Mouse (Mus musculus): Measurements from ENCODE around the gene Car5b. TPM values are rescaled to one million over a fixed set of nuclear protein-coding genes. Genes with fewer than 3 reads are reported as not detected.

Car5b gene
- total RNA-seq, 1 experiment = 0.54 TPM

DNA sequence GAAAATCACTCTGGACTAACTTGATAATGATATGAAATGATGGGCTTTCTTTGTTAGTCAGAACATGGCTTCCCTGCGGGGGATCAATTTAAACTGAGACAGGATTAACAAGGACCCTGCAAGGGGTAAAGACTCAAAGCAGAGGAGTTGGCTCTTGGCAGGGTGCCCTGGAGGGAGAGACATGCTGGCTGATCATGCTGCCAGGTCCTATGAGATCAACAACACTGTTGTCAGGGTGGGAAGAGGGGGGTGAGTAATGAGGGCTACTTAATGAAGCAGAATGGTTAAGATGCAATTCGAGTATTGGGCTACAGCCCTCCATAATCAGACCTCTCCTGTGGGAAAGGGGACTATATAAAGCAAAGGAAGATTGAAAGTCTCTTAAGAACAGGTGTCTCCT, 11.1 kb upstream of the Car5b start:
- TF ChIP-seq CHD2 (IDR thresholded peaks at IDR 0.05; ENCODE audit: low read depth, low read length) (no peak), ZC3H11A (IDR thresholded peaks at IDR 0.05; ENCODE audit: borderline replicate concordance, low read depth, low read length) (no peak), ZNF384 (IDR thresholded peaks at IDR 0.05; ENCODE audit: low read depth, low read length) (no peak), MAFK (IDR thresholded peaks at IDR 0.05; ENCODE audit: insufficient read depth, low read depth, low read length) (no peak), HCFC1 (IDR thresholded peaks at IDR 0.05; ENCODE audit: borderline replicate concordance, insufficient read depth, low read length) (no peak)
- Histone ChIP-seq H3K9me3 (ENCODE audit: control insufficient read depth, insufficient read depth, low read depth, low read length) (no peaks in the 10 kb centered on the region), H3K36me3 (ENCODE audit: control insufficient read depth, insufficient read depth, low read length, poor library complexity, severe bottlenecking) (no peaks in the 10 kb centered on the region), H3K4me3 (ENCODE audit: insufficient read depth in 1 of 2, low read depth in 1 of 2, low read length in 2 of 2, poor library complexity in 1 of 2, severe bottlenecking in 1 of 2) (no peak overlapping the region), H3K9ac (ENCODE audit: insufficient read depth, low read depth, low read length, poor library complexity, severe bottlenecking) (no peak overlapping the region), H3K27ac (ENCODE audit: insufficient read depth, low read depth, low read length, poor library complexity, severe bottlenecking) (no peak overlapping the region), H3K4me1 (ENCODE audit: control insufficient read depth in 2 of 2, insufficient read depth in 2 of 2, low read length in 2 of 2, poor library complexity in 1 of 2) (no peaks in the 10 kb centered on the region)
- no peak for DNase-seq (ENCODE audit: low read depth, low spot score)
- in situ Hi-C loops (cut with MboI; ENCODE audit: low sequenced_read_pairs in 2 of 2, unreplicated experiment in 2 of 2) = no loop called here

DNA sequence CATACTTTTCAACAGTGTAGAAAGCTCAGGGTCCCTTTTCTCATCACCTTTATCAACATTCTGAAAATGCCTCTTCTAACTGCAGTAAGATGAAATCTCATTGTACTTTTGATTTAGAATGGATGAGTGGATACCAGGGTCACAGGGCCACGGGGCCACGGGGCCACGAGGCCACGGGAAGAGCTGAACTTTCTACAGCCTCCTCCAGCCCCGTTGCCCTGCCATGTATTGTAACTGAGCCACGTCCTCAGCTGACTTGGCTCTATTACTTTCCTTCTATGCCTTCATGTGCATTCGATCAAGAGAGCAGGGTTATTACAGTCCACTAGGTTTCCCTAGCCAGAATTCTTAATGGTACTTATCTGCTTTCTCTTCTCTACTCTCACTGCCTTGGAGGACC, 8.1 kb upstream of the Car5b start:
- H3K27ac ChIP-seq (ENCODE audit: insufficient read depth, low read depth, low read length, poor library complexity, severe bottlenecking) = no peak overlapping the region
- H3K9me3 ChIP-seq (ENCODE audit: control insufficient read depth, insufficient read depth, low read depth, low read length) = no peaks in the 10 kb centered on the region
- no peaks in the 10 kb centered on the region for H3K4me1 ChIP-seq (ENCODE audit: control insufficient read depth in 2 of 2, insufficient read depth in 2 of 2, low read length in 2 of 2, poor library complexity in 1 of 2)
- TF ChIP-seq ZC3H11A (IDR thresholded peaks at IDR 0.05; ENCODE audit: borderline replicate concordance, low read depth, low read length) = no peak
- TF ChIP-seq MAFK (IDR thresholded peaks at IDR 0.05; ENCODE audit: insufficient read depth, low read depth, low read length) = no peak
- no peak for DNase-seq (ENCODE audit: low read depth, low spot score)
- H3K36me3 ChIP-seq (ENCODE audit: control insufficient read depth, insufficient read depth, low read length, poor library complexity, severe bottlenecking) = no peaks in the 10 kb centered on the region
- in situ Hi-C loops (cut with MboI; ENCODE audit: low sequenced_read_pairs in 2 of 2, unreplicated experiment in 2 of 2) = no loop called here
- H3K4me3 ChIP-seq (ENCODE audit: insufficient read depth in 1 of 2, low read depth in 1 of 2, low read length in 2 of 2, poor library complexity in 1 of 2, severe bottlenecking in 1 of 2) = no peak overlapping the region
- H3K9ac ChIP-seq (ENCODE audit: insufficient read depth, low read depth, low read length, poor library complexity, severe bottlenecking) = no peak overlapping the region

DNA sequence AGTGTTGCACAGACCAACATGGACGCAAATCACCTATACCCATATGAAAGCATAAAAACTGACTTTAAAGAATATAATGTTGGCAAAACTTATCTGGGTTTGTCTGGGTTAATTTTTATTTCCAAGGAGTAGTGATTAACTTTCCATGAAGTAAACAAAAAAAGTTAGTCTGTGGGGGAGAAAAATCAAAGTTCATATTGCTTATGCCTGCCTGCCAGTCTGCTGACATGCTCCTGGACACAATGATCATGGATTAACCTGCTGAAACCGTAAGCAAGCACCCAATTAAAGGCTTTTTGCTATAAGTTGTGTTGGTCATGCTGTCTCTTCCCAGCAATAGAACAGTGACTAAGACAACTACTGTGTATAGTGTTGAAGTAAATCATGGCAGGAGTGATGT, 7.6 kb upstream of the Car5b start:
- H3K4me3 ChIP-seq (ENCODE audit: insufficient read depth in 1 of 2, low read depth in 1 of 2, low read length in 2 of 2, poor library complexity in 1 of 2, severe bottlenecking in 1 of 2) = no peak overlapping the region
- DNase-seq (ENCODE audit: low read depth, low spot score) = no peak
- TF ChIP-seq MAFK (IDR thresholded peaks at IDR 0.05; ENCODE audit: insufficient read depth, low read depth, low read length) (no peak), ZNF384 (IDR thresholded peaks at IDR 0.05; ENCODE audit: low read depth, low read length) (no peak), ZC3H11A (IDR thresholded peaks at IDR 0.05; ENCODE audit: borderline replicate concordance, low read depth, low read length) (no peak), CHD2 (IDR thresholded peaks at IDR 0.05; ENCODE audit: low read depth, low read length) (no peak), HCFC1 (IDR thresholded peaks at IDR 0.05; ENCODE audit: borderline replicate concordance, insufficient read depth, low read length) (no peak)
- H3K36me3 ChIP-seq (ENCODE audit: control insufficient read depth, insufficient read depth, low read length, poor library complexity, severe bottlenecking) = no peaks in the 10 kb centered on the region
- H3K9me3 ChIP-seq (ENCODE audit: control insufficient read depth, insufficient read depth, low read depth, low read length) = no peaks in the 10 kb centered on the region
- in situ Hi-C loops (cut with MboI; ENCODE audit: low sequenced_read_pairs in 2 of 2, unreplicated experiment in 2 of 2) = no loop called here
- no peak overlapping the region for H3K9ac ChIP-seq (ENCODE audit: insufficient read depth, low read depth, low read length, poor library complexity, severe bottlenecking)
- no peaks in the 10 kb centered on the region for H3K4me1 ChIP-seq (ENCODE audit: control insufficient read depth in 2 of 2, insufficient read depth in 2 of 2, low read length in 2 of 2, poor library complexity in 1 of 2)
- H3K27ac ChIP-seq (ENCODE audit: insufficient read depth, low read depth, low read length, poor library complexity, severe bottlenecking) = no peak overlapping the region

DNA sequence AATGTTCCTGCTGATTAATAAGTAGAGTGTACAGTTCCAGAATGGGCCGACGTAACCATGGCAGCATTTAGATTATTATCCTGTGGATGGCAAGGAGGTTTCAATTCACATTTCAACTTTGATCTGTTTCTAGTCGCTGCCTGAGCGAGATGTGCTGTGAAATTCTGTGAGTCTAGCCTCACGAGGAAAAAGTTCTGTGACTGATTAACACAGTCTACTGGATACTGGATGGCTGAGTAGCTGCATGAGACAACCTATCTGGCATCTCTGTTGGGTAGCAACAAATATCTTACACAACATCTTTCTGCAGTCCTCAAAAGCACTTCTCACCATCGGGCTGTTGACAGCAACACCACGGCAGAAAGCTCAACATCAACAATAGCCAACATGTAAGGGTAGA, 4.7 kb upstream of the Car5b start:
- Histone ChIP-seq H3K36me3 (ENCODE audit: control insufficient read depth, insufficient read depth, low read length, poor library complexity, severe bottlenecking) (no peaks in the 10 kb centered on the region), H3K4me1 (ENCODE audit: control insufficient read depth in 2 of 2, insufficient read depth in 2 of 2, low read length in 2 of 2, poor library complexity in 1 of 2) (no peaks in the 10 kb centered on the region), H3K4me3 (ENCODE audit: insufficient read depth in 1 of 2, low read depth in 1 of 2, low read length in 2 of 2, poor library complexity in 1 of 2, severe bottlenecking in 1 of 2) (no peak overlapping the region), H3K27ac (ENCODE audit: insufficient read depth, low read depth, low read length, poor library complexity, severe bottlenecking) (no peak overlapping the region), H3K9ac (ENCODE audit: insufficient read depth, low read depth, low read length, poor library complexity, severe bottlenecking) (no peak overlapping the region), H3K9me3 (ENCODE audit: control insufficient read depth, insufficient read depth, low read depth, low read length) (no peaks in the 10 kb centered on the region)
- no peak for DNase-seq (ENCODE audit: low read depth, low spot score)
- in situ Hi-C loops (cut with MboI; ENCODE audit: low sequenced_read_pairs in 2 of 2, unreplicated experiment in 2 of 2) = no loop called here
- no peak for TF ChIP-seq ZNF384 (IDR thresholded peaks at IDR 0.05; ENCODE audit: low read depth, low read length)
- TF ChIP-seq HCFC1 (IDR thresholded peaks at IDR 0.05; ENCODE audit: borderline replicate concordance, insufficient read depth, low read length) = no peak

DNA sequence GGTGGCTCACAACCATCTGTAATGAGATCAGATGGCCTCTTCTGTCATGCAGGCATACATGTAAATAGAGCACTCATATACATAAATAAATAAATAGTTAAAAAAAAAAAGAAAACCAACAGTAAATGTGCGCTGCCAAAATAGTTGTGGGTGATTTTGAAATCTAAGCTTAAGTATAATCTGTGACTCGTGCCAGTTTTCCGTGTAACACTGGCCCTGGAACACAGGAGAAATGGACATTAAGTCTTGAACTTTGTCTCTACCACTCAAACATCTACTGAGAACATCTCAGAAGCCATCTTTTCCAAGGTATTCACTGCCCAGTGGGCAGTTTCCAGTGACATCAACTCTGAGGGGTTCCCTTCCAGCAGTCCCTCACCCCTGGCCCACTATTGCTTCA, 12.2 kb downstream of the Car5b start:
- no peaks in the 10 kb centered on the region for H3K9me3 ChIP-seq (ENCODE audit: control insufficient read depth, insufficient read depth, low read depth, low read length)
- no peak overlapping the region for H3K4me3 ChIP-seq (ENCODE audit: insufficient read depth in 1 of 2, low read depth in 1 of 2, low read length in 2 of 2, poor library complexity in 1 of 2, severe bottlenecking in 1 of 2)
- in situ Hi-C loops (cut with MboI; ENCODE audit: low sequenced_read_pairs in 2 of 2, unreplicated experiment in 2 of 2) = no loop called here
- H3K36me3 ChIP-seq (ENCODE audit: control insufficient read depth, insufficient read depth, low read length, poor library complexity, severe bottlenecking) = no peaks in the 10 kb centered on the region
- no peak overlapping the region for H3K27ac ChIP-seq (ENCODE audit: insufficient read depth, low read depth, low read length, poor library complexity, severe bottlenecking)
- H3K9ac ChIP-seq (ENCODE audit: insufficient read depth, low read depth, low read length, poor library complexity, severe bottlenecking) = no peak overlapping the region
- TF ChIP-seq MAFK (IDR thresholded peaks at IDR 0.05; ENCODE audit: insufficient read depth, low read depth, low read length) = no peak
- no peak for TF ChIP-seq HCFC1 (IDR thresholded peaks at IDR 0.05; ENCODE audit: borderline replicate concordance, insufficient read depth, low read length)
- TF ChIP-seq CHD2 (IDR thresholded peaks at IDR 0.05; ENCODE audit: low read depth, low read length) = no peak
- no peak for TF ChIP-seq ZNF384 (IDR thresholded peaks at IDR 0.05; ENCODE audit: low read depth, low read length)
- TF ChIP-seq ZC3H11A (IDR thresholded peaks at IDR 0.05; ENCODE audit: borderline replicate concordance, low read depth, low read length) = no peak
- DNase-seq (ENCODE audit: low read depth, low spot score) = no peak
- no peaks in the 10 kb centered on the region for H3K4me1 ChIP-seq (ENCODE audit: control insufficient read depth in 2 of 2, insufficient read depth in 2 of 2, low read length in 2 of 2, poor library complexity in 1 of 2)

Data from ES-E14 (cell line).